Mouse (Mus musculus): Measurements from ENCODE around the gene Gbgt1.

- TF ChIP-seq POLR2A (IDR thresholded peaks at IDR 0.05; ENCODE audit: insufficient read length, low read depth) (no peak), POLR2AphosphoS2 (IDR thresholded peaks at IDR 0.05; ENCODE audit: insufficient read length, low read depth) (no peak), USF1 (IDR thresholded peaks at IDR 0.05; ENCODE audit: low read depth) (no peak), MAX (IDR thresholded peaks at IDR 0.05; ENCODE audit: low read depth) (no peak), E2F4 (IDR thresholded peaks at IDR 0.05; ENCODE audit: insufficient read depth) (no peak), CEBPB (IDR thresholded peaks at IDR 0.05; ENCODE audit: insufficient read depth, poor library complexity, severe bottlenecking) (no peak), TCF12 (IDR thresholded peaks at IDR 0.05; ENCODE audit: insufficient read depth, poor library complexity, severe bottlenecking) (no peak), TCF3 (IDR thresholded peaks at IDR 0.05; ENCODE audit: insufficient read length, low read depth) (no peak)
Measured at GRCm38 (mm10) chr2:28525943-28526876, 29.5 kb downstream of the Gbgt1 start.
